Mouse (Mus musculus): ENCODE results near the gene C1qtnf4. TPM values are rescaled to one million over a fixed set of nuclear protein-coding genes. Genes with fewer than 3 reads are reported as not detected.

The C1qtnf4 gene
- polyA plus RNA-seq, 1 experiment from 2014 or later, result 11.3 TPM

GRCm38 (mm10) chr2:90875239-90875638, 10.4 kb upstream of the C1qtnf4 start:
- WGBS, result 67% methylated on average over 2 of the region's 2 CpGs
- Histone ChIP-seq H3K4me2 (ENCODE audit: low read length) (no peak overlapping the region), H3K4me1 (replicated peaks; ENCODE audit: control insufficient read depth, insufficient read depth, low read length) (peaks cover 11% of the 10 kb centered on the region), H3K9ac (ENCODE audit: low read length) (no peak overlapping the region), H3K27me3 (replicated peaks; ENCODE audit: control insufficient read depth, insufficient read depth, low read length) (no peaks in the 10 kb centered on the region), H3K27ac (ENCODE audit: low read depth) (no peak overlapping the region), H3K36me3 (ENCODE audit: control insufficient read depth, insufficient read depth, low read length) (no peaks in the 10 kb centered on the region), H3K9me3 (ENCODE audit: control insufficient read depth, low read length) (no peaks in the 10 kb centered on the region), H3K4me3 (ENCODE audit: low read depth, low read length) (no peak overlapping the region)
- DNase-seq (ENCODE audit: low spot score), result no peak
- ATAC-seq (replicated peaks; ENCODE audit: low FRiP score, low TSS enrichment, low read depth), result no peak

GRCm38 (mm10) chr2:90877584-90878259, 7.9 kb upstream of the C1qtnf4 start:
- Histone ChIP-seq H3K4me1 (replicated peaks; ENCODE audit: control insufficient read depth, insufficient read depth, low read length) (no peaks in the 10 kb centered on the region), H3K9me3 (ENCODE audit: control insufficient read depth, low read length) (no peaks in the 10 kb centered on the region), H3K27ac (ENCODE audit: low read depth) (no peak overlapping the region), H3K36me3 (ENCODE audit: control insufficient read depth, insufficient read depth, low read length) (no peaks in the 10 kb centered on the region), H3K27me3 (replicated peaks; ENCODE audit: control insufficient read depth, insufficient read depth, low read length) (no peaks in the 10 kb centered on the region), H3K4me2 (ENCODE audit: low read length) (no peak overlapping the region), H3K4me3 (ENCODE audit: low read depth, low read length) (no peak overlapping the region), H3K9ac (ENCODE audit: low read length) (no peak overlapping the region)
- WGBS, result 72% methylated on average over 5 of the region's 5 CpGs
- no peak for ATAC-seq (replicated peaks; ENCODE audit: low FRiP score, low TSS enrichment, low read depth)
- DNase-seq (ENCODE audit: low spot score), result no peak

DNA sequence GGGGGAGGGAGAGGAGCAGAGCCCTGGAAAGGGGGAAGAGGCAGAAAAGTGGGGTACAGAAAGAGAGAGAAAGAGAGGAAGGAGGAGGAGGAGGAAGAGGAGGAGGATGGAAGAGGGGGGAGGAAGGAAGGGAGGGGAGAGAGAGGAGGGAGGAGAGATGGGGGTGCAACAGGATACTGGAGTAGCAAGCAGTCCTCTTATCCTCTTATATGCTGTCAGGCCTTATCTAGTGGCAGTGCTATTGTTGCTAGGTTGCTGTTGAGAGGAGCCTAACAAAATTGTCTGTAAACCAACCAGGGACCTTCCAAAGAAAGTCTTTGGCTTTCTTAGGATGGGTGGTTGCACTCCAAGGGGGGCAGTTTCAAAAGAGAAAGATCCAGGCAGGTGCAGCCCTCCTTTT, 6.2 kb upstream of the C1qtnf4 start:
- DNase-seq (ENCODE audit: low spot score) (no peak), ATAC-seq (replicated peaks; ENCODE audit: low FRiP score, low TSS enrichment, low read depth) (no peak)
- Histone ChIP-seq H3K27me3 (replicated peaks; ENCODE audit: control insufficient read depth, insufficient read depth, low read length) (no peaks in the 10 kb centered on the region), H3K4me1 (replicated peaks; ENCODE audit: control insufficient read depth, insufficient read depth, low read length) (no peaks in the 10 kb centered on the region), H3K27ac (ENCODE audit: low read depth) (no peak overlapping the region), H3K36me3 (ENCODE audit: control insufficient read depth, insufficient read depth, low read length) (no peaks in the 10 kb centered on the region), H3K9me3 (ENCODE audit: control insufficient read depth, low read length) (no peaks in the 10 kb centered on the region), H3K9ac (ENCODE audit: low read length) (no peak overlapping the region), H3K4me3 (ENCODE audit: low read depth, low read length) (no peak overlapping the region), H3K4me2 (ENCODE audit: low read length) (no peak overlapping the region)

DNA sequence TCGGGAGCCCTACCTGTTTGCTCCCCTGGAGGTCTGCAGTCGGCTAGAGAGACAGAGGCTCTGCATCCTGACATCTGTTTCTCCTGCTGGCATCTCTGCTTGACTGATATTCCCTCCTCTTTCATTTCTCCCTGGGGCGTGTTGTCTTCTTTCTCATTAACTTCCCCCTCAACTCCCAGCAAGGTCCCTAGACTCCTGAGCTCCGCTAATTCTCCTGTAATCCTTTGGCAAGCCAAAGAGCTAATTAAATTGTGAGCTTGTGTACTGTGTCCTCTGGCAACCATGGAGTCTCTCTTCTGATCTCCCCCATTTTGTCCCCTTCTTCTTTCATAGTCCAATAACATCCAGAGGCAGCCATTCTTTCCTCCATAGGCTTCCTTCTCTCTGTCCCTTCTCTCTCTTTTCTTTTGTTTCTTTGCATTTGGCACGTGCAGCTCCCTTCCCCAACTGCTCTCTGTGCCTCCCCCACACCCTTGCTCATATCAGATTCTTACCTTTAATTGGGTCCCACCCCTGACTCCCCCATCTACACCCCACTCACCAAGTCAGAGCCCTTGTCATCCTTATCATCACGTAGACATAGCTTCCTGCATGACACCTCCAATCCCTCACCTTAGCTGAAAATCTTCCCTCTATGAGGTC, 5.4 kb upstream of the C1qtnf4 start:
- 40% methylated on average over 6 of the region's 6 CpGs for WGBS
- ATAC-seq (replicated peaks; ENCODE audit: low FRiP score, low TSS enrichment, low read depth) (no peak), DNase-seq (ENCODE audit: low spot score) (no peak)
- H3K9me3 ChIP-seq (ENCODE audit: control insufficient read depth, low read length), result no peaks in the 10 kb centered on the region
- H3K9ac ChIP-seq (ENCODE audit: low read length), result no peak overlapping the region
- H3K4me2 ChIP-seq (ENCODE audit: low read length), result no peak overlapping the region
- H3K27me3 ChIP-seq (replicated peaks; ENCODE audit: control insufficient read depth, insufficient read depth, low read length), result peaks cover 3% of the 10 kb centered on the region; the same call in 1 of the 2 replicates
- no peaks in the 10 kb centered on the region for H3K4me1 ChIP-seq (replicated peaks; ENCODE audit: control insufficient read depth, insufficient read depth, low read length)
- H3K36me3 ChIP-seq (ENCODE audit: control insufficient read depth, insufficient read depth, low read length), result no peaks in the 10 kb centered on the region
- no peak overlapping the region for H3K27ac ChIP-seq (ENCODE audit: low read depth)
- no peak overlapping the region for H3K4me3 ChIP-seq (ENCODE audit: low read depth, low read length)

DNA sequence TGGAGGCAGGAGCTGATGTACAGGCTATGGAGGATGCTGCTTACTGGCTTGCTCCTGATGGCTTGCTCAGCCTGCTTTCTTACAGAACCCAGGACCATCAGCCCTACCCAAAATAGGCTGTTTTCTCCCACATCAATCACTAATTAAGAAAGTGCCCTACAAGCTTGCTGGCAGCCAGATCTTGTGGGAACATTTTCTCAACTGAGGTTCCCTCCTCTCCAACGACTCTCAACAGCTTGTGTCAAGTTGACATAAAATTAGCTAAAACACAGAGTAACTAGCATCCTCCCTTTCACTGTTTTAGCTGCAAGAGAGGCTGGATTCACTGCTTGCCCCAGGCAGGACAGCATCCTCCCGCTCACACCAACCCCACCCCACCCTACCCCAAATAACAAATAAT, 3.8 kb upstream of the C1qtnf4 start:
- Histone ChIP-seq H3K27ac (ENCODE audit: low read depth) (no peak overlapping the region), H3K4me3 (ENCODE audit: low read depth, low read length) (no peak overlapping the region), H3K9ac (ENCODE audit: low read length) (no peak overlapping the region), H3K4me1 (replicated peaks; ENCODE audit: control insufficient read depth, insufficient read depth, low read length) (no peaks in the 10 kb centered on the region), H3K4me2 (ENCODE audit: low read length) (no peak overlapping the region), H3K36me3 (ENCODE audit: control insufficient read depth, insufficient read depth, low read length) (no peaks in the 10 kb centered on the region), H3K9me3 (ENCODE audit: control insufficient read depth, low read length) (no peaks in the 10 kb centered on the region), H3K27me3 (replicated peaks; ENCODE audit: control insufficient read depth, insufficient read depth, low read length) (peaks cover 15% of the 10 kb centered on the region)
- DNase-seq (ENCODE audit: low spot score) (no peak), ATAC-seq (replicated peaks; ENCODE audit: low FRiP score, low TSS enrichment, low read depth) (no peak)
- 75% methylated on average over 2 of the region's 2 CpGs for WGBS

GRCm38 (mm10) chr2:90886436-90886835, 776 bp downstream of the C1qtnf4 start:
- Histone ChIP-seq H3K27me3 (replicated peaks; ENCODE audit: control insufficient read depth, insufficient read depth, low read length) (peaks cover 38% of the 10 kb centered on the region), H3K27ac (ENCODE audit: low read depth) (no peak overlapping the region), H3K4me3 (ENCODE audit: low read depth, low read length) (peak overlapping the region; percentile 51; the same call in 1 of the 2 replicates), H3K9ac (ENCODE audit: low read length) (no peak overlapping the region), H3K4me1 (replicated peaks; ENCODE audit: control insufficient read depth, insufficient read depth, low read length) (0 out of 2 replicates have a peak, but pooled peaks cover 3% of the 10 kb centered on the region), H3K36me3 (ENCODE audit: control insufficient read depth, insufficient read depth, low read length) (no peaks in the 10 kb centered on the region), H3K4me2 (ENCODE audit: low read length) (peak overlapping the region; percentile 77), H3K9me3 (ENCODE audit: control insufficient read depth, low read length) (no peaks in the 10 kb centered on the region)
- DNase-seq (ENCODE audit: low spot score) (no peak), ATAC-seq (replicated peaks; ENCODE audit: low FRiP score, low TSS enrichment, low read depth) (no peak)
- 38% methylated on average over 6 of the region's 6 CpGs for WGBS

- Histone ChIP-seq H3K9ac (ENCODE audit: low read length) (no peak overlapping the region), H3K4me3 (ENCODE audit: low read depth, low read length) (no peak overlapping the region), H3K27me3 (replicated peaks; ENCODE audit: control insufficient read depth, insufficient read depth, low read length) (peaks cover 38% of the 10 kb centered on the region), H3K4me2 (ENCODE audit: low read length) (no peak overlapping the region), H3K27ac (ENCODE audit: low read depth) (no peak overlapping the region), H3K4me1 (replicated peaks; ENCODE audit: control insufficient read depth, insufficient read depth, low read length) (0 out of 2 replicates have a peak, but pooled peaks cover 3% of the 10 kb centered on the region), H3K36me3 (ENCODE audit: control insufficient read depth, insufficient read depth, low read length) (no peaks in the 10 kb centered on the region), H3K9me3 (ENCODE audit: control insufficient read depth, low read length) (no peaks in the 10 kb centered on the region)
- WGBS, result 74% methylated on average over 5 of the region's 5 CpGs
- DNase-seq (ENCODE audit: low spot score) (no peak), ATAC-seq (replicated peaks; ENCODE audit: low FRiP score, low TSS enrichment, low read depth) (no peak)
Observed at GRCm38 (mm10) chr2:90887627-90888026, 2.0 kb downstream of the C1qtnf4 start.

DNA sequence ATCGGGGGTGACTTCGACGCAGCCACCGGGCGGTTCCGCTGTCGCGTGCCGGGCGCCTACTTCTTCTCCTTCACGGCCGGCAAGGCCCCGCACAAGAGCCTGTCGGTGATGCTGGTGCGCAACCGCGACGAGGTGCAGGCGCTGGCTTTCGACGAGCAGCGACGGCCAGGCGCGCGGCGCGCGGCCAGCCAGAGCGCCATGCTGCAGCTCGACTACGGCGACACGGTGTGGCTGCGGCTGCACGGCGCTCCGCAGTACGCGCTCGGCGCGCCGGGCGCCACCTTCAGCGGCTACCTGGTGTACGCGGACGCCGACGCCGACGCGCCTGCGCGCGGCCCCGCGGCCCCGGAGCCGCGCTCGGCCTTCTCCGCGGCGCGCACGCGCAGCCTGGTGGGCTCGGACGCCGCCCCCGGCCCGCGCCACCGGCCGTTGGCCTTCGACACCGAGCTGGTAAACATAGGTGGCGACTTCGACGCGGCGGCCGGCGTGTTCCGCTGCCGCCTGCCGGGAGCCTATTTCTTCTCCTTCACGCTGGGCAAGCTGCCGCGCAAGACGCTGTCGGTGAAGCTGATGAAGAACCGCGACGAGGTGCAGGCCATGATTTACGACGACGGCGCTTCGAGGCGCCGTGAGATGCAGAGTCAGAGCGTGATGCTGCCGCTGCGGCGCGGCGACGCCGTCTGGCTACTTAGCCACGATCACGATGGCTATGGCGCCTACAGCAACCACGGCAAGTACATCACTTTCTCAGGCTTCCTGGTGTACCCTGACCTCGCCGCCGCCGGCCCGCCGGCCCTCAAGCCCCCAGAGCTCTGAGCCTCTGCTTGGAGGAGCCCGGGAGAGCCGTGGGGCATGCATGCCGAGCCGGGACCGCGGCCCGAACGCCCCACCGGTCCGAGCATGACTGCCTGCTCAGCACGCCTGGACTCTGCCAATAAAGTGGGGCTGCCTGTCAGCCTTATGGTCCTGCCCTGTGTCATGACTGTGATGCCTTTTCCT, 4.2 kb downstream of the C1qtnf4 start:
- Histone ChIP-seq H3K9ac (ENCODE audit: low read length) (peak overlapping the region; percentile 52), H3K9me3 (ENCODE audit: control insufficient read depth, low read length) (no peaks in the 10 kb centered on the region), H3K4me2 (ENCODE audit: low read length) (peak overlapping the region; percentile 79), H3K27ac (ENCODE audit: low read depth) (no peak overlapping the region), H3K4me3 (ENCODE audit: low read depth, low read length) (peak overlapping the region; percentile 55), H3K27me3 (replicated peaks; ENCODE audit: control insufficient read depth, insufficient read depth, low read length) (peaks cover 38% of the 10 kb centered on the region), H3K4me1 (replicated peaks; ENCODE audit: control insufficient read depth, insufficient read depth, low read length) (0 out of 2 replicates have a peak, but pooled peaks cover 3% of the 10 kb centered on the region), H3K36me3 (ENCODE audit: control insufficient read depth, insufficient read depth, low read length) (peaks cover 16% of the 10 kb centered on the region)
- ATAC-seq (replicated peaks; ENCODE audit: low FRiP score, low TSS enrichment, low read depth) (peak; percentile 75), DNase-seq (ENCODE audit: low spot score) (peak; percentile 86)
- 5% methylated on average over 127 of the region's 133 CpGs for WGBS

Measured in intestine, embryonic 14.5 days (tissue).